Mouse (Mus musculus) forelimb bud, embryonic 11.5 days (tissue): Measurements from ENCODE around the gene Larp4.
A peak's percentile ranks its signal among the peaks of the same experiment; 100 is the strongest.

ENCODE experiments used
- DNase-seq: peaks from one replicate; pipeline ENCODE4 v3.0.0-alpha.2; 2012; ENCODE audit warnings: low read depth, low spot score

Larp4 gene

GRCm38 (mm10) chr15:100004677-100005273, 34.9 kb downstream of the Larp4 start:
- no peak for DNase-seq

- no peak for DNase-seq
Measured at GRCm38 (mm10) chr15:100006180-100006579, 36.3 kb downstream of the Larp4 start.

DNA sequence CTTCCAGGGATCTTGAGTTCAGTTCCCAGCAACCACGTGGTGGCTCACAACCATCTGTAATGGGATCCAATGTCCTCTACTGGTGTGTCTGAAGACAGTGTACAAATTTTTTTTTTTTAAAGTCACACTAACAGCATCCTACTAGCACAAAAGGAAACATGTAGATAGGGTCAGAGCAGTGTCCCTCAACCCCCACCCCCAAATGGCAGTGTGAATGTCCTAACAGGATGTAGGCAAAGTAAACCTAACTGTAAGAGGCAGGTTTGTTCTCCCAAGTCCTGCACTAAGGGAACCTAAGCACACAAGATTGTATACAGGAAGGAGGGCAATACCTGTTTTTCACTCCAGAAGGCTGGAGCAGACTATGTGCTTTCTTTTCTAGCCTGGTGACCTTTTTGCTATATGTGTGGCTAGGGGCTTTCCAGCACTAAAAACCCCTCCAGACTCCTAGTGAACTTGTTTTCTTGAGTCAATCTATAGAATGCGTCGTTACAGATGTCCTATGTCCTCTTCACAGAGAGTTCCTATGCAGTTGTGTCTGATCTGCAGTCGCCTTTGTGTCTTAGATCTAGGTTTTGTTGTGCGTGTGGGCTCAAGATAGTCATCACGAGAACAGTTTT, 48.5 kb downstream of the Larp4 start:
- DNase-seq: no peak

GRCm38 (mm10) chr15:100021175-100021574, 51.3 kb downstream of the Larp4 start:
- DNase-seq: no peak

GRCm38 (mm10) chr15:100022923-100023322, 53.1 kb downstream of the Larp4 start:
- DNase-seq: peak; percentile 50

GRCm38 (mm10) chr15:100025076-100025834, 55.4 kb downstream of the Larp4 start:
- DNase-seq: no peak

- no peak for DNase-seq
Measured at GRCm38 (mm10) chr15:100028133-100028532, 58.3 kb downstream of the Larp4 start.

DNA sequence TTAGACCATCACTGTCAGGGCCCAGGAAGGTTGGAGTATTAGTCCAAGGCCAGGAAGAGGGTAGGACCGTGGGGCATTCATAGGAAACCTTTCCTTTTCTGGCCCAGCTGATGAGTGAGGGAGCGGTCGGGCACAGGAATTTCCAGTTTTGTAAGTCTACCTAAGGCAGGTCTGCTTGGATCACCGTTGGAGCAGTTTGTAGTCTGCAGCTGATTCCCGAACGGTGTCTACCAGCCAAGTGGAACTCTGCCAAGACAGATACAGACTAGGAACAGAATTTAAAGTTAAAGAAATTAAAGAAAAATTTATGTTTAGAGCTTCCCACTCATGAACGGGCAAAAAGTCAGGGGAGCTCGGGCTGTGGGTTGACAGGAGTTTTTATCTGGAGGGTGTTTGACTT, 59.6 kb downstream of the Larp4 start:
- no peak for DNase-seq

- no peak for DNase-seq
Measured at GRCm38 (mm10) chr15:100029900-100030299, 60.0 kb downstream of the Larp4 start.

GRCm38 (mm10) chr15:100032546-100032945, 62.7 kb downstream of the Larp4 start:
- no peak for DNase-seq

- peak; percentile 91 for DNase-seq
Measured at GRCm38 (mm10) chr15:100038470-100038971, 68.7 kb downstream of the Larp4 start, which contains the start of gene Dip2b. Dip2b (plus strand) TSS chr15:100038664.

DNA sequence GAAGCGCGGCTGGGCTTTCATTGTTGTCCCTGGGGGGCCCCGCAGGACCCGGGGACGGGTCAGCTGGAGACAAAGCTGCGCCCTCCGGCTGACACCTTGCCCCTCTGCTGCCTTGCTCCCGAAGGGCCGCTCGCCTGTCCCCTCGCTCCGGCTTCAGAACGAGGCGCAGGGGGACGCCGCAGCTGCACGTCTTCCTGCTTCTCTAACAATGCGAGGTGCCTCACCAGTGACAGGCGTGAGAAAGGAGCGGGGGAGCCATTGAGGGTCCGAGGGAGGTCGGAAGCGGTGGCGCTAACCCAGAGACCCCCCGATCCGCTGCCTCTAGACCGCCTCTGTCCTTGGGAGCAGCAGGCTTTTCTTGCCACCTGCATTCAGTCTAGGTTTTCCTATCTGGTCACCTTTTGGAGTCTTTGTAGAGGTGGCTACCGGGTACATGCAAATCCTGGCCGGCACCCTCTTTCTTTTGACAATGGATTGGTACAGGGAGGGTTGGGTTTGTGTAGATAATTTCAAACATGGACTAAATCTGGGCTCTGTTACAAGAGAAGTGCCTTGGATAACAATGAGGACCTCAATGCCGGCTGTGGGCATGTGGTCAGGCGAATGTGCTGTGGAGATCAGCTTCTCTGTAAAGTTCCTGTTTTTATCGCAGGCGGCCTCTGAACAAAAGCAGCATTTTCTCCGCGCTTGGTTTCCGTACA, 69.3 kb downstream of the Larp4 start:
- DNase-seq: peak; percentile 48

DNA sequence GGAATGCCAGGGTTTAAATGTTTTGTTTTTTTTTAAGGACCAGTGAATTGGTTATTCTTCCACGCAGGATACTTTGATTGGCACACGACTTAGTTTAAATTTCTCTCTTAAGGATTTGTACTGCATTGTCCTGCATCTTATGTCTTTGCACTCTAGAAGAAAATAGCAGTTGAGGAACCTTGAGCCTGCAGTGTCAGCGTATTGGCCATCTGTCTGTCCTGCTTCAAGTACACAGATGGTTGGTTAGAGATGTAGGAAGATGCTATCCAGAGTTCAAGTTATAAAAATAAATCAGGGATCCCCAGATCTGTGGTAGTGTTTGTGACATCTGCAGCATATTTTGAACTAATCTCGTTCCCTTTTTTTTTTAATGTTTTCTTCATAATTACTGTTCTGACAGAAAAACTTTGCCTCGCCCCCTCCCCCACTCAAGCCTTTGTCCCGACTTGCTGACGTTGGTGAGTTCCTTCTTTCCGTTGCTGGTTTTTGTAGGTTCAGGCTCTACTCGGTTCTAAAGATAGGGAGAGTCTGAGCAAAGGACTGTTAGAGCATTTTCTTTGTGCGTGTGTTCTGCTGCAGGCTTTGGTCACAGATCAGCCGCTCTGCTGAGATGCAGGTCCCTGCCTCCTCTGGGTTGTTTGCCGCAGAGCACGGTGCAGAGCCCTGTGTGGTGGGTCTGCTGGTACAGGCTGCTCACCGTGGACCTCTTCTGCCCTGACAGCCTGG, 70.8 kb downstream of the Larp4 start:
- no peak for DNase-seq

DNA sequence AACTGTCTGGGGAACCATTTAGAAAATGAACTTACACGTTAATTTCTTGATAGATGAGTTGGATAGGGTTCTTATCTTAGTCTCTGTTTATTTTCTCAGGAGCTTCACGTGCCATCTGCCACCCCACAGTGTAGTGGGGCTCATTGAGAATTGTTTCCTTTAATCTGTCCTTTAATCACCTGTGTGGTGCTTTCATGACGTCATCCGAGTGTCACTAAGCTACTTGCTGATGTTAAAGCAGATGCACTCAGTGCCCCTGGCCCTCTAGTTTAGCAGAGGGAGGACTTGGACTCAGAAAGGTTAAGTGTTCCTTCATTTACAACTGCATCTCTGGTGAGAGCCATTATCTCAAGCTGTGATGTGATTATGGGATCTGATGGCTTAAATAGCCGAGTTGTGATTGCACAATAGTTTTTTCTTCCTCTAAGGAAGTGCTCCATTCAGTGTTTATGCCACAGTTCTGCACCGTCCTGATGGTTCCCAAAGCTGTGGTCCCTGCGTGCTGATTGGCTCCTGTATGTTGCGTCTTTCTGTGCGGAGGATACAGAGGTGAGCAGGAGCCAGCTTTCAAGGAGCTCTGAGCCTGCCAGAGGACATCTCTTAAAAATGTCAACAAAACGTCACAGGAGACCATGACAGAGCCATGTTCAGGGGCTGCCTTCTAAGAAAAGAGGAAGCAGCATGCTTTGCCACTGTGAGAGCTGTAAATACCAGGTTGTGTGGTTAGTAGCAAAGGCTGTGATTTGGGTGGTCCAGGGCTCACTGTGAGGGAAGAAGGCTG, 71.6 kb downstream of the Larp4 start:
- no peak for DNase-seq

GRCm38 (mm10) chr15:100042048-100042400, 72.2 kb downstream of the Larp4 start:
- DNase-seq: no peak

DNA sequence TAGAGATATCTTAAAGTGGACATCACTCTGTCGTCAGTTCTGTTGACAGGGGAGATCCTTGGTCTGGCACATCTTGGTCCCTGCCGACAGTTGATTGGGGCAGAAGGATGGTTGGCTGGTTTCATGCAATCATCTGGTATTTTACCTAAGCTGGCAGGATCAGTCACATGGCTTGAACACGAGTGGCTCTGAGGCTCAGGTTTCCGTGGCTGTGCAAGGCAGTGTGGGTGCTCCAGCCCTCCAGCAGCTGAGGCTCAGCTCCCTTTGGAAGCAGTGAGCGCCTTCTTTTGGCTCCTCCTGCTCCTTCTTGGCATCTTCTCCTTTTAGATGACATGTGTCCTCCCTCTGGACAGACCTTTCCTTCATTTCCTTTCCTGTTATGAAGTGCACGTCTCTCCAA, 75.7 kb downstream of the Larp4 start:
- DNase-seq: no peak

GRCm38 (mm10) chr15:100049496-100050087, 79.7 kb downstream of the Larp4 start:
- DNase-seq: no peak

- DNase-seq: no peak
Measured at GRCm38 (mm10) chr15:100050940-100051339, 81.1 kb downstream of the Larp4 start.

GRCm38 (mm10) chr15:100052726-100053125, 82.9 kb downstream of the Larp4 start:
- no peak for DNase-seq

- no peak for DNase-seq
Measured at GRCm38 (mm10) chr15:100056397-100056908, 86.6 kb downstream of the Larp4 start.
